Mouse (Mus musculus) gastrocnemius, postnatal 25 days (tissue): ENCODE results near the gene Gm36176. TPM values are rescaled to one million over a fixed set of nuclear protein-coding genes. Genes with fewer than 3 reads are reported as not detected.

ENCODE experiments used
- DNase-seq: peaks from one replicate; pipeline ENCODE4 v3.0.0; 2022
- total RNA-seq, 2 experiments: library from RNA; stranded (reverse); gene quantifications; 1 replicate in 1 of 2; 2 replicates in 1 of 2; pipeline ENCODE4 v1.2.3; 2021

The Gm36176 gene
- total RNA-seq, 2 experiments from 2014 or later: not detected

DNA sequence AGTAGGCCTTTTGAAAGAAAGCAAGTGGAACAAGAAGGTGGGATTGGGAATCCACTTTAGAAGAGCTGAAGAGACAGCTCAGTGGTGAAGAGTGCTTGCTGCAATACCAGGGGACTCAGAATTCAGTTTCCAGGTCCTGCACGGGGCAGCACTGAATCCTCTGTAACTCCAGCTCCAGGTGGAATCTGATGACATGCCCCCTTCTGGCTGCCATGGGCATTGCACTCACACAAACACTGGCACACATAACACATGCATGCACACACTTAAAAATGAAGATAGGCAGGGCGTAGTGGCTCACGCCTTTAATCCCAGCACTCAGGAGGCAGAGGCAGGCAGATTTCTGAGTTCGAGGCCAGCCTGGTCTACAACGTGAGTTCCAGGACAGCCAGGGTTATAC lies 36.0 kb downstream of the Gm36176 start:
- no peak for DNase-seq

DNA sequence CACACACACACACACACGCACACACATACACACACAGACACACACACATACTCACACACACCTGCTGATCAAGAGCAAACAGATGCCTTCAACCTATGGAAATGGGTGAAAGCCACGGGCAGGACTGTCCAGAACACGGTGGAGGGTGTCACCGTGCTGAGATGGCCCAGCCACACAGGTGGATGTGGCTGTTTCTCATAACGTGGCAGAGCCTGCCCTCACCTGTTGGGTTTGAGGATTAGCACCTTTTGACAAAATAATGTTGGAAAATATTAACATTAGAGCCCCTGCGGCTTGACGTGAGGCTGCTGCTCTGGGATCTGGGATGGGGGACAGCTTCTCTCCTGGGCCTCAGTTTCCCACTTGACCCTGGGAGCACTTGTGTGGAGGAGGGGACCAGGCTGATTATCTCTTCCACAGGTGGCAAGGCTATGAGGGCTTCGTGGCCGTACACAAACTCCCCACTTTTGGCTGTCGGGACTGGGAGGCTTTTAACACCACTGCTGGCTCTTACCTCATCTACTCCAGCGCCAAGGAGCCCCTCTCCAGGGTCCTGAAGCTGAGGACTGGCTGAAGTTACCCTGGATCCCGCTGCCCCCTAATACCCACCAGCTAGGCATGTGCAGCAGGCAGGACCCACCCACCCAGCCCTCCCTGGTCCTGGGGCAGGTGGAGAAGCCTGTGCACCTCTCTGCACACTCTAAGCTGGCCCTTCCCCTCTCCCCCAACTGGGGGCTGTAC lies 39.6 kb downstream of the Gm36176 start:
- no peak for DNase-seq

DNA sequence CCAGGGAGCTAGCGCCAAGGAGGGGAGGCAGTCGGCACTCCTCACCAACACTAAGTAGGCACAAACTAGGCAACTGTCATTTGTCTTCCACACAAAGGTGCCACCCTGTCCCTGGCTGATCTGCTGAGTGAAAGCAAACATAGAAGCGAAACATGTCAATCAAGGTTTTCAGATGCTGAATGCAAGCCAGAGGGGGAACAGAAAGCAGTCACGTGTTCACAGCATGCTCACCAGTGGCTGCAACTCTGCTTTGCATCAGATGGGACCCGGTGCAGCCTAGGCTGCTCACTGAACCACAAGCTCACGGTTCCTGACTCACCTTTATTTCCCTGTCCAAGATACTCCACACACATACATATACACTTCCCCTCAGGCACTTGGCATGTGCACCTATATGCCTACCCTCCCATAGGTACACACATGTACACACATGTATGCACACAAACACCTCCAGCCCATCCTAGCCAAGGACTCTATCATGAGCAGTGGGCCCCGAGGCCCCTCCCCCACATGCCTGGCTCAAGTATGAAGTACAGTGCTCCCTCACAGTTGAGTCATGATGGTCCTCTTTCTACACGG lies 44.5 kb downstream of the Gm36176 start:
- no peak for DNase-seq

DNA sequence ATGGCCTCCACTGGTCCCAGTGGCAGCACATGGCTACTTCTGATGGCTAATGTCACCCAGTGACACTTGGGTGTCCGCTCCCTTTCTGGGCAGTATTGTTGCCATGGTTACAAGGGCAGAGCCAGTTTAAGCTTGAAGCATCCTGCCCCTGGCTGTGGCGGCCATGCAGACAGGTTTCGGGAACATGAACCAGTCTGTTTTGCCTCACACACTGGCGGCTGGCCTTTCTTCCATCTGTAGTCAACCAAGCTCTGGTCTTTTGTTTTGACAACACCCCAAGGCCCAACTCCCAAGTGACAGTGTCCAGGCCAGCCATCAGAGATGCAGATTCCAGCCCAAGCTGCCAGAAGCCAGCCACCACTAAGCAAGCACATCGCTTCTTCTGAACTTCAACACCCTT lies 49.0 kb downstream of the Gm36176 start:
- DNase-seq: no peak

Other genes starting within 250 kb of the Gm36176 start
- 10 to 100 TPM; 32.8 to 36.7 TPM for gene Sumo3, start 240.7 kb upstream of the Gm36176 start, total RNA-seq
- gene Gm49325, start 240.6 kb upstream of the Gm36176 start, total RNA-seq: 1 to 10 TPM; 6.5 to 7.4 TPM
- gene Ube2g2, start 224.5 kb upstream of the Gm36176 start, total RNA-seq: 10 to 100 TPM; 81.7 to 84.9 TPM
- not detected for gene Tspear, start 160.2 kb upstream of the Gm36176 start, total RNA-seq
- gene Gm19402, start 156.0 kb upstream of the Gm36176 start, total RNA-seq: not detected
- not detected for gene Gm9508, start 149.6 kb upstream of the Gm36176 start, total RNA-seq
- gene Gm10272, start 140.2 kb upstream of the Gm36176 start, total RNA-seq: not detected
- gene Gm10024, start 135.3 kb upstream of the Gm36176 start, total RNA-seq: not detected
- gene Gm10142, start 131.0 kb upstream of the Gm36176 start, total RNA-seq: not detected
- not detected for gene Krtap12-1, start 126.2 kb upstream of the Gm36176 start, total RNA-seq
- gene Gm10100, start 120.3 kb upstream of the Gm36176 start, total RNA-seq: not detected
- not detected for gene Gm18596, start 104.2 kb upstream of the Gm36176 start, total RNA-seq
- gene Gm9736, start 95.4 kb upstream of the Gm36176 start, total RNA-seq: not detected
- not detected for gene Gm3233, start 87.1 kb upstream of the Gm36176 start, total RNA-seq
- not detected for gene Gm3238, start 75.5 kb upstream of the Gm36176 start, total RNA-seq
- not detected for gene Gm7138, start 69.9 kb upstream of the Gm36176 start, total RNA-seq
- gene Gm3250, start 64.3 kb upstream of the Gm36176 start, total RNA-seq: not detected
- not detected for gene Gm7137, start 58.6 kb upstream of the Gm36176 start, total RNA-seq
- not detected for gene Gm9639, start 51.7 kb upstream of the Gm36176 start, total RNA-seq
- not detected for gene Gm19668, start 47.7 kb upstream of the Gm36176 start, total RNA-seq
- gene Gm9507, start 35.0 kb upstream of the Gm36176 start, total RNA-seq: not detected
- gene Gm2696, start 32.1 kb upstream of the Gm36176 start, total RNA-seq: not detected
- not detected for gene Krtap10-4, start 19.7 kb upstream of the Gm36176 start, total RNA-seq
- gene Krtap10-10, start 10.9 kb upstream of the Gm36176 start, total RNA-seq: not detected
- not detected for gene Gm10318, start 6.1 kb downstream of the Gm36176 start, total RNA-seq
- gene Gm3285, start 15.2 kb downstream of the Gm36176 start, total RNA-seq: not detected
- under 1 TPM; 0.18 to 0.32 TPM for gene Lrrc3, start 55.7 kb downstream of the Gm36176 start, total RNA-seq
- gene Trpm2, start 123.8 kb downstream of the Gm36176 start, total RNA-seq: under 1 TPM; 0.26 to 0.83 TPM
- 1 to 10 TPM; 4.0 to 4.7 TPM for gene 1810043G02Rik, start 131.7 kb downstream of the Gm36176 start, total RNA-seq
- 1 to 10 TPM; 5.2 to 7.7 TPM for gene Pfkl, start 163.3 kb downstream of the Gm36176 start, total RNA-seq
- not detected for gene Dnmt3l, start 195.1 kb downstream of the Gm36176 start, total RNA-seq
- gene Aire, start 196.8 kb downstream of the Gm36176 start, total RNA-seq: not detected
- 1 to 10 TPM; 1.3 to 1.7 TPM for gene Icosl, start 222.5 kb downstream of the Gm36176 start, total RNA-seq